Mouse (Mus musculus) liver, embryonic 14.5 days (tissue): ENCODE data around the gene C2cd4c. TPM values are rescaled to one million over a fixed set of nuclear protein-coding genes. Genes with fewer than 3 reads are reported as not detected.
A peak's percentile ranks its signal among the peaks of the same experiment; 100 is the strongest.

Experiments used
- ATAC-seq: fragments of 200-750 bp; cut with Nextera tagmentation; 2 replicates; pipeline ENCODE4 v1.8.0; 2017; ENCODE audit warnings: moderate number of reproducible peaks, mild to moderate bottlenecking, moderate library complexity; ENCODE audit not compliant: insufficient read depth
- DNase-seq, 3 experiments: peaks; one replicate each; pipeline ENCODE4 v3.0.0-alpha.2; 2012 to 2013; ENCODE audit warnings: low read depth in 3 of 3, low spot score in 3 of 3
- H3K27ac ChIP-seq: fragments of 300-500 bp; sonication (generic); 2 replicates; pipeline ENCODE4 v1.5.1; 2014; ENCODE audit warnings: moderate library complexity, mild to moderate bottlenecking, control low read depth, inconsistent platforms
- H3K27me3 ChIP-seq: fragments of 300-500 bp; sonication (generic); 2 replicates; pipeline ENCODE4 v1.6.1; 2014; ENCODE audit warnings: mild to moderate bottlenecking, low read length, moderate library complexity; ENCODE audit not compliant: control insufficient read depth, insufficient read depth
- H3K36me3 ChIP-seq: fragments of 300-500 bp; sonication (generic); replicated peaks from 2 replicates; pipeline ENCODE4 v1.6.1; 2014; ENCODE audit warnings: low read depth; ENCODE audit not compliant: control insufficient read depth, insufficient read depth
- H3K4me1 ChIP-seq, 2 experiments: fragments of 200-500 bp in 1 of 2; fragments of 300-500 bp in 1 of 2; sonication (generic) in 1 of 2; replicated peaks; 2 replicates each; pipeline ENCODE4 v1.6.1; 2012 to 2014; ENCODE audit warnings: antibody characterized with exemption in 1 of 2, inconsistent platforms in 1 of 2, low read length in 1 of 2; ENCODE audit not compliant: control insufficient read depth in 2 of 2, insufficient read depth in 2 of 2
- H3K4me2 ChIP-seq: fragments of 300-500 bp; sonication (generic); 2 replicates; pipeline ENCODE4 v1.6.1; 2014; ENCODE audit warnings: low read depth, mild to moderate bottlenecking, control low read depth, moderate library complexity
- H3K4me3 ChIP-seq, 2 experiments: fragments of 200-500 bp in 1 of 2; fragments of 300-500 bp in 1 of 2; sonication (generic) in 1 of 2; 2 replicates each; pipeline ENCODE4 v1.5.1; 2012 to 2014; ENCODE audit warnings: low read depth in 2 of 2, low read length in 2 of 2, mild to moderate bottlenecking in 2 of 2, control low read depth in 1 of 2, inconsistent platforms in 1 of 2, moderate library complexity in 1 of 2; ENCODE audit not compliant: insufficient read depth in 1 of 2
- H3K9ac ChIP-seq: fragments of 300-500 bp; sonication (generic); replicated peaks from 2 replicates; pipeline ENCODE4 v1.6.1; 2014; ENCODE audit warnings: mild to moderate bottlenecking, control low read depth, moderate library complexity
- H3K9me3 ChIP-seq: fragments of 300-500 bp; sonication (generic); 2 replicates; pipeline ENCODE4 v1.6.1; 2016; ENCODE audit warnings: low read length, mixed read lengths; ENCODE audit not compliant: control insufficient read depth
- CTCF ChIP-seq: IDR thresholded peaks from 2 replicates; pipeline ENCODE4 v1.5.1; 2016; ENCODE audit warnings: antibody characterized with exemption, low read depth, control low read depth
- EP300 ChIP-seq: IDR thresholded peaks from 2 replicates; pipeline ENCODE4 v1.6.1; 2016; ENCODE audit warnings: antibody characterized with exemption, low read depth
- WGBS: fragments of 180-500 bp; shearing (Covaris S2); extraction: QIAGEN DNeasy Blood & Tissue Kit; methylation state at CpG from one replicate; pipeline ENCODE4 v1.1.7; 2014; ENCODE audit not compliant: insufficient replicate concordance; 5-methylcytosine and 5-hydroxymethylcytosine counted together
- polyA plus RNA-seq, 2 experiments: library from polyadenylated mRNA; depleted of rRNA in 1 of 2; stranded (reverse) in 1 of 2; unstranded in 1 of 2; fragments of >200 nt; fragmentation: Nextera tagmentation in 1 of 2; extraction: Ambion mirVana in 1 of 2; gene quantifications; 2 replicates each; pipeline versions ENCODE4 v1.2.1 to v1.2.3; 2012 to 2014

C2cd4c gene
- polyA plus RNA-seq, 2 experiments = 0.01 TPM; not detected in 1

DNA sequence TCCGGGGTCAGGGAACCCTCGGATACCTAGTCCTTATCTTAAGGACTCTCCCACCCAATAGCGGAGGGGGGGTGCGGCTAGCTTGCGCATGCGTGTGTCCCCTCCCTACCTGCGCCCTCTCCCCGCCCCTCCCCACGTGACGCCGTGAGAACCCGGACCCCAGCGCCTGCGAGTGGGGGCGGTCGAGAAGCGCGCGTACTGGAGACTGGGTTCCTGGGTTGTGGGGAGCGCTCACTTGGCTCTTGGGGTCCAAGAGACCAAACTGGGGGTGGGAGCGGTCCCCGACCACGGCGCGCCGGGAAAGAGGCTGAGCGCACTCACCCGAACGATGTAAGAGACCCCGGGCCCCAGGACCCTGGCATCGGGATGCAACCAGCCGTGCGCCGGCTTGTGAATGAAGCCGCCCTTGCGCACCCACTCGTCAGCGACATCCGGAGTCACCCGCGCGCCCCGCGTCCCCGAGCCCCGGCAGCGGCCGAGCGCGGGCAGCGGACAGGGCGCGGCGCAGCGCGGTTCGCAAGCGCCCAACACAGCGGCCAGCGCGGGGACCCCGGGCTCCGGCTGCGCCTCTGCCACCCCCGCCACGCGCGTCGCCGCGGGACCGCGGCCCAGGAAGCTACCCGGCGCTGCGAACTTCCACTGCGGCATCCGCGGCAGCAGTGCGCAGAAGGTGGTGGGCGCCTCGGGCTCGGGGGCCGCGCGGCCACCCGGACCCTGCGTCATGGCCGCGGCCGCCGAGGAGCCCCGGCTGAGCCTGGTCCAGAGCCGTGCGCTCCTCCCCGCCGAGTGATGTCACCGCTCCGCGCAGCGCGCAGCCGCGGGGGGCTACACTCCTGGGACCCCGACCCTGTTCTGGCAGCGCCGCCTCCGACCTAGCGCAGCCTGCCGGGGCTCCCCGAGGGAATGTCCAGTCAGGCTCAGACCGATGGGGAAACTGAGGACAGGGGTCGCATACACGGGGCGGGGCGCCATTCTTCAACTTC lies 23.6 kb upstream of the C2cd4c start, which contains the start of gene Shc2:
TSS of gene Shc2 (minus strand) at position 791 of the 983 bp plus-strand sequence.
- Histone ChIP-seq H3K27ac (no peak within 1 kb of the TSS), H3K4me3 (peak within 1 kb of the TSS; percentile 24 to 33), H3K27me3 (peaks cover 36% of the 10 kb centered on the region), H3K9ac (no peak within 1 kb of the TSS), H3K4me2 (peak within 1 kb of the TSS; percentile 49), H3K36me3 (no peaks in the 10 kb centered on the region), H3K4me1 (no peaks in the 10 kb centered on the region), H3K9me3 (no peaks in the 10 kb centered on the region)
- DNase-seq (no peak), ATAC-seq (no peak)
- TF ChIP-seq EP300 = no peak
- TF ChIP-seq CTCF = no peak
- WGBS = 1% methylated on average over 111 of the region's 116 CpGs

DNA sequence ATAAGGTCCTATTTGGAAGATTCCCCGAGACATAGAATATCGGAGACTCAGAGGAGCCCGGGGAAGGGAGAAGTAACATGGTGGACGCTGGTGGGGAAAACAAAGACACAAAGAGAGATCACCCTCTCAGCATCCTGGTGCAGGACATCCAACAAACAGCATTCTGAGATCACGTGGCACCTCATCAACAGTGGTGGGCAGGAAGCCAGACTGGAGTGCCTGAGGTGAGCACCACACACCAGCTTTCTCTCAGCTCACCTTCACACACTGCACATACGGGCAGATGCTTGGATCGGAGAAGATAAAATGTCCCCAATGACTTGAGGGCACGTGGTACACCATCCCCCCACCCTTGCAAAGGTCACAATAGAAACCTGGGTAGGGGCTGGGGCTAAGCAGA lies 22.5 kb upstream of the C2cd4c start:
- no peak for DNase-seq
- TF ChIP-seq EP300 = no peak
- no peak for TF ChIP-seq CTCF
- H3K27ac ChIP-seq = no peak overlapping the region
- H3K27me3 ChIP-seq = peaks cover 36% of the 10 kb centered on the region
- H3K36me3 ChIP-seq = no peaks in the 10 kb centered on the region
- no peak overlapping the region for H3K4me3 ChIP-seq
- H3K9me3 ChIP-seq = no peaks in the 10 kb centered on the region
- H3K9ac ChIP-seq = no peak overlapping the region
- no peak overlapping the region for H3K4me2 ChIP-seq
- H3K4me1 ChIP-seq = no peaks in the 10 kb centered on the region
- 69% methylated on average over 8 of the region's 8 CpGs for WGBS
- no peak for ATAC-seq

DNA sequence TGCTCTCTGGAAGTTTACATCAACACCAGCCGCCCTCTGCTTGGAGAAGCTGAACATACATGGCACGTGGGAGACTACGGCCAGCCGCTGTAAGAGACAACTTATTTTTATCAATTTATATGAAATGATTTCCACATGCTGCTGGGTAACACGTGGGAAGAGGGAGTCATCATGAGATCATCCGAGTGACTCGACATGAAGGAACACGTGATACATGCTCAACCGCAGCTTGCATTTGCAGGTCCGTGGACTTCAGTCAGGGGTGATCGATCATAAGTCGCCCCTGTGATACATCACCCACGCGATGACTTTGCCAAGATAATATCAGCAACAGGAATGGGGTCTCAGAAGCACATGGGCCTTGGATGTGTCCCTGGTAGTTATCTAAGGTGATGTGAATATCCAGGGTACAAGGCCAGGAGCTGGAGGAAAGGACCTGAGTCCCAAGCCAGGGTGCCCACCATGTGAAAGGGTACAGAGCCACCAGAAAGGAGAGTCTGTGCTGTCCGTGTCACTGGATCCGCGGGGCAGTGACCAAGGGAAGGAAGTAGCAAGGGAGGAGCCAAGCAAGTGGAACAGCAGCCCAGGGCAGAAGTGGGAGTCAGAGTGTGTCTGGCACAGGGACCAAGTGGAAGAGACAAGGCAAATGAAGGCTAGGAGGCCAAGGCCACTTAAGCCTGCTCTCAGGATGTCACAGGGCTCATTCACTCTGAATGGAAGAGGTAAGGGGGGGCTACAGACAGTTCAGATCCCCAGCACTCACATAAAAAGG lies 19.4 kb upstream of the C2cd4c start:
- H3K9me3 ChIP-seq = no peaks in the 10 kb centered on the region
- no peaks in the 10 kb centered on the region for H3K36me3 ChIP-seq
- no peak overlapping the region for H3K27ac ChIP-seq
- 61% methylated on average over 17 of the region's 17 CpGs for WGBS
- DNase-seq (no peak), ATAC-seq (no peak)
- no peak overlapping the region for H3K4me3 ChIP-seq
- no peak overlapping the region for H3K4me2 ChIP-seq
- TF ChIP-seq CTCF = no peak
- TF ChIP-seq EP300 = no peak
- no peak overlapping the region for H3K9ac ChIP-seq
- peaks cover 19% of the 10 kb centered on the region for H3K27me3 ChIP-seq
- no peaks in the 10 kb centered on the region for H3K4me1 ChIP-seq

DNA sequence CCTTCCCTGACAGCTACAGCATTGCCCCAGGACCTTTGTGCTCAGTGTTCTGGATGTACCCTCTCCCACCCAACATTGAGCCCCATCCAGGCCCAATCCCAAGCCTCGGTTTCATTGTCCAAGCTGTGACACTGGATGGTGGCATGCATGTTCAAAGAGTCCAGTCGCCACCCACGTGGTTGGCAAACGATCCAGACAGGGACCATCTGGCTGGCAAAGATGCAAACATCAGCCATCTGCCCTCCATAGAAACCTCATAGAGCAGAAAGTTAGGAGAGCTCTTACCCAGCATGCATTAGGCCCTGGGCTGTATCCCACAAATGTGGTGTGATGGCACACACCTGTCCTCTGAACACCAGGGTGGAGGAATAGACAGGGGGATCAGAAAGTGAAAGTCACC lies 17.6 kb upstream of the C2cd4c start:
- Histone ChIP-seq H3K4me1 (no peaks in the 10 kb centered on the region), H3K4me3 (no peak overlapping the region), H3K27me3 (peaks cover 2% of the 10 kb centered on the region), H3K36me3 (no peaks in the 10 kb centered on the region), H3K27ac (no peak overlapping the region), H3K9me3 (no peaks in the 10 kb centered on the region), H3K4me2 (no peak overlapping the region), H3K9ac (no peak overlapping the region)
- WGBS = 65% methylated on average over 4 of the region's 4 CpGs
- TF ChIP-seq EP300 = no peak
- TF ChIP-seq CTCF = no peak
- no peak for ATAC-seq
- no peak for DNase-seq

DNA sequence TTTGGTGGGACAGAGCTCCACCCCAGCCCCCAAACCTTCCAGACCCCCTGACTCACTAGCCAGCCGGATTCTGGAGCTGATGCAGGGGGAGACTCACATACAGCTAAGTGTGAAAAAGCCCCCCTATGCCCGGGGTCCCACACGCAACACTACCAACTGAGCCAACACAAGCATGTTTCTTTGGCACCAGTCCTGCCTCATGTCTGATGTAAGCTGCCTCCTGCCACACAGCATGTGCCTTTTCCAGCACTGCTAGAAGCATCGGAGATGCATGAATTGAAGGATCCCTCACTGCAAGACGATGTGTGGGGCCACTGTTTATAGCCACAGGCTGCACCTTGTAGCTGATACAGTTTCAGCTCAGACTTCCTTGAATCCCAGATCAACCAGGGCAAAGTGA lies 14.6 kb upstream of the C2cd4c start:
- Histone ChIP-seq H3K4me2 (no peak overlapping the region), H3K36me3 (no peaks in the 10 kb centered on the region), H3K27ac (no peak overlapping the region), H3K4me1 (no peaks in the 10 kb centered on the region), H3K9me3 (no peaks in the 10 kb centered on the region), H3K9ac (no peak overlapping the region), H3K27me3 (no peaks in the 10 kb centered on the region), H3K4me3 (no peak overlapping the region)
- ATAC-seq = no peak
- 53% methylated on average over 5 of the region's 5 CpGs for WGBS
- TF ChIP-seq EP300 (no peak), CTCF (no peak)
- DNase-seq = no peak
